Mouse (Mus musculus) CH12.LX (cell line): ENCODE data around the gene Ppp2r5d. TPM values are rescaled to one million over a fixed set of nuclear protein-coding genes. Genes with fewer than 3 reads are reported as not detected.
A peak's percentile ranks its signal among the peaks of the same experiment; 100 is the strongest.

Experiments
- DNase-seq: peaks from one replicate; pipeline ENCODE4 v3.0.0-alpha.2; 2013; ENCODE audit errors: extremely low read depth
- H3K27ac ChIP-seq: 2 replicates; pipeline ENCODE4 v1.5.1; 2012; ENCODE audit warnings: low read depth, mild to moderate bottlenecking, control low read depth, moderate library complexity; ENCODE audit not compliant: insufficient read depth
- H3K27me3 ChIP-seq: replicated peaks from 2 replicates; pipeline ENCODE3; 2012; ENCODE audit warnings: inconsistent platforms
- H3K36me3 ChIP-seq, 2 experiments: replicated peaks in 1 of 2; 2 replicates each; pipeline versions ENCODE3 to v1.6.1; 2012; ENCODE audit warnings: inconsistent platforms in 1 of 2, low read length in 1 of 2, mild to moderate bottlenecking in 1 of 2, mixed read lengths in 1 of 2, moderate library complexity in 1 of 2; ENCODE audit not compliant: control insufficient read depth in 1 of 2, insufficient read depth in 1 of 2
- H3K4me1 ChIP-seq, 2 experiments: 2 replicates each; pipeline ENCODE4 v1.6.1; 2012; ENCODE audit warnings: inconsistent platforms in 1 of 2, moderate library complexity in 1 of 2; ENCODE audit not compliant: insufficient read depth in 2 of 2, control insufficient read depth in 1 of 2
- H3K4me2 ChIP-seq: 2 replicates; pipeline ENCODE4 v1.6.1; 2012; ENCODE audit warnings: low read depth, mild to moderate bottlenecking, control low read depth; ENCODE audit not compliant: poor library complexity, insufficient read depth, severe bottlenecking
- H3K4me3 ChIP-seq, 3 experiments: fragments of 150-350 bp in 1 of 3; sonication (generic) in 1 of 3; replicated peaks in 1 of 3; 2 replicates each; pipeline versions ENCODE3 to v1.5.1; 2011 to 2012; ENCODE audit warnings: low read depth in 2 of 3, low read length in 2 of 3, mild to moderate bottlenecking in 2 of 3, moderate library complexity in 2 of 3, control low read depth in 1 of 3, improper control_type of control experiment in 1 of 3, inconsistent platforms in 1 of 3, mixed read lengths in 1 of 3; ENCODE audit not compliant: poor library complexity in 1 of 3
- H3K79me2 ChIP-seq: replicated peaks from 2 replicates; pipeline ENCODE4 v1.6.1; 2012; ENCODE audit warnings: mild to moderate bottlenecking, moderate library complexity; ENCODE audit not compliant: control insufficient read depth, poor library complexity, insufficient read depth, severe bottlenecking; ENCODE audit errors: extremely low read depth
- H3K9ac ChIP-seq: 2 replicates; pipeline ENCODE4 v1.6.1; 2012; ENCODE audit warnings: low read depth, mild to moderate bottlenecking, control low read depth, moderate library complexity; ENCODE audit not compliant: insufficient read depth
- H3K9me3 ChIP-seq: replicated peaks from 2 replicates; pipeline ENCODE3; 2012; ENCODE audit warnings: low read length, inconsistent platforms, mixed read lengths
- CHD1 ChIP-seq: IDR thresholded peaks from 2 replicates; pipeline ENCODE4 v1.6.1; 2012; ENCODE audit warnings: low read depth, low read length, improper control_type of control experiment, inconsistent platforms
- ELF1 ChIP-seq: IDR thresholded peaks from 2 replicates; pipeline ENCODE4 v1.6.1; 2014; ENCODE audit warnings: low read depth, mild to moderate bottlenecking, inconsistent platforms, low read length, improper control_type of control experiment
- GABPA ChIP-seq: IDR thresholded peaks from 2 replicates; pipeline ENCODE4 v1.6.1; 2012; ENCODE audit warnings: low read depth, low read length, improper control_type of control experiment, inconsistent platforms; ENCODE audit not compliant: insufficient replicate concordance
- KAT2A ChIP-seq: IDR thresholded peaks from 2 replicates; pipeline ENCODE4 v1.6.1; 2012; ENCODE audit warnings: low read length, improper control_type of control experiment, inconsistent platforms; ENCODE audit not compliant: insufficient replicate concordance
- MAFK ChIP-seq: IDR thresholded peaks from 2 replicates; pipeline ENCODE4 v1.6.1; 2011; ENCODE audit warnings: low read length, improper control_type of control experiment; ENCODE audit not compliant: insufficient replicate concordance
- NELFE ChIP-seq: IDR thresholded peaks from 2 replicates; pipeline ENCODE4 v1.6.1; 2011; ENCODE audit warnings: low read depth, low read length, improper control_type of control experiment
- NRF1 ChIP-seq: IDR thresholded peaks from 2 replicates; pipeline ENCODE4 v1.6.1; 2014; ENCODE audit warnings: low read depth, mild to moderate bottlenecking, inconsistent platforms, low read length, improper control_type of control experiment, moderate library complexity
- ZKSCAN1 ChIP-seq: IDR thresholded peaks from 2 replicates; pipeline ENCODE4 v1.6.1; 2012; ENCODE audit warnings: low read depth, inconsistent platforms, low read length, improper control_type of control experiment, borderline replicate concordance
- ZNF384 ChIP-seq: IDR thresholded peaks from 2 replicates; pipeline ENCODE4 v1.6.1; 2012; ENCODE audit warnings: low read depth, low read length, improper control_type of control experiment, inconsistent platforms
- dilution Hi-C: fragments of 300-500 bp; cut with MboI; formaldehyde crosslinking; loops from 2 replicates; pipeline ENCODE4 v1.14.3; 2020; ENCODE audit warnings: low sequenced_read_pairs; ENCODE audit not compliant: extremely low pct_unique_long_range_greater_than_20kb, extremely low pct_ligation_motif_present
- in situ Hi-C: fragments of 300-500 bp; cut with MboI; formaldehyde crosslinking; loops from 3 replicates; pipeline ENCODE4 v1.14.3; 2019; ENCODE audit warnings: low sequenced_read_pairs, low pct_ligation_motif_present, low pct_unique_long_range_greater_than_20kb, mixed read lengths
- polyA plus RNA-seq: library from polyadenylated mRNA; unstranded; fragments of >175 nt; gene quantifications from 2 replicates; pipeline ENCODE4 v1.2.1, GENCODE M21; 2012; ENCODE audit warnings: low read depth; ENCODE audit not compliant: insufficient read length
- total RNA-seq, 2 experiments: library from RNA; depleted of rRNA; stranded (reverse); fragments of 300-350 nt in 1 of 2; fragments of >200 nt in 1 of 2; gene quantifications; 2 replicates each; pipeline ENCODE4 v1.2.3; 2012 to 2014

Ppp2r5d gene
- total and polyA plus RNA-seq, 3 experiments: 56.2 to 75.4 (median 57.7) TPM

DNA sequence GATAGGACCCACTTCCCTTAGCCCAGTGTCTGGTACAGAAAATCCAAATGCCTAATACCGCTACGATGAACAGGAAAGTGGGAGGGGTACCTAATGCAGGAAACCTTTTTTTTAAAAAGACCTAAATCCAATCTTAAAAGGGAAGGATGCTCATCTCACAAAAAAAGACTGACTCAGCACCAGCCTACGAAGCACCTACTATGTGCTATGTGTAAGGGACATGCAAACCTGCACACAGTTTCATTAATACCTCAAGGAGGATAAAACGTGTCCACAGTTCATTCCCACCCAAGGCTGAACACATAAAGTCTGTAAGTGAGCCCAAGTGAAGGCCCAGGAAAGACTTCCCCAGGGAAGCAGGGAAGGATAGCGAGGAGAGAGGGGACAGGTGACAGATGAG is 2.4 kb downstream of the Ppp2r5d start:
- Histone ChIP-seq H3K4me3 (no peak overlapping the region), H3K27ac (no peak overlapping the region), H3K4me1 (peaks cover 11 to 31% of the 10 kb centered on the region in 2 experiments), H3K9me3 (no peaks in the 10 kb centered on the region), H3K4me2 (no peak overlapping the region), H3K9ac (no peak overlapping the region), H3K36me3 (peaks cover 8 to 48% of the 10 kb centered on the region in 2 experiments), H3K27me3 (no peaks in the 10 kb centered on the region), H3K79me2 (peaks cover 12% of the 10 kb centered on the region)
- TF ChIP-seq ZKSCAN1 (peak; percentile 68), GABPA (no peak)
- in situ Hi-C loops: no loop called here
- dilution Hi-C loops: no loop called here
- DNase-seq: no peak

- H3K27ac ChIP-seq: no peak overlapping the region
- H3K9me3 ChIP-seq: no peaks in the 10 kb centered on the region
- peaks cover 8 to 49% of the 10 kb centered on the region in 2 experiments for H3K36me3 ChIP-seq
- DNase-seq: no peak
- no peak overlapping the region for H3K9ac ChIP-seq
- H3K4me2 ChIP-seq: no peak overlapping the region
- H3K4me1 ChIP-seq: peaks cover 11 to 31% of the 10 kb centered on the region in 2 experiments
- H3K4me3 ChIP-seq: no peak overlapping the region
- in situ Hi-C loops (no loop called here), dilution Hi-C loops (no loop called here)
- TF ChIP-seq NRF1 (no peak), NELFE (no peak), ELF1 (no peak)
- H3K79me2 ChIP-seq: peaks cover 12% of the 10 kb centered on the region
- no peaks in the 10 kb centered on the region for H3K27me3 ChIP-seq
These were observed 2.8 kb downstream of the Ppp2r5d start for GRCm38 (mm10) chr17:46702100-46702499.

DNA sequence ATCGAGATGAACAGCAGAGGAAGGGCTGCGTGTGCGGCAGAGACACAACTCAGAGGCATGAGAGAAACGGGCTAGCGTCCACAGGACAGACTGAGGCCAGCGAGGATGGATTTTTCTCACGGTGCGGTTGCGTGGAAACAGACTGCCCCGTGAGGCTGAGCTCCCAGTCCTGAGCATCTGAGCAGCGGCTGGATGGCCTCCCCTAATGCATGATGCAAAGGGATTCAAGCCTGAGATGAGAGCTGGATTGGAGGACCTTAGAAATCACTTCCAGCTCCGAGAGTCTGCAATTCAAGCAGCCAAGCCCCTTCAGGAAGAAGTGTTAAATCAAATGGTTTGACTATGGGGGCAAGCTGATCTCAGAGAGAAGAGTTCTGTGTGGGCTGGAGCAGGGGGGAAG is 3.4 kb downstream of the Ppp2r5d start:
- in situ Hi-C loops (no loop called here), dilution Hi-C loops (no loop called here)
- H3K4me1 ChIP-seq: peaks cover 11 to 31% of the 10 kb centered on the region in 2 experiments

More for the DNA sequence above, 3.4 kb downstream of the Ppp2r5d start:
- no peaks in the 10 kb centered on the region for H3K27me3 ChIP-seq
- H3K36me3 ChIP-seq: peaks cover 8 to 51% of the 10 kb centered on the region in 2 experiments
- H3K4me2 ChIP-seq: no peak overlapping the region
- TF ChIP-seq KAT2A (no peak), CHD1 (no peak), ZNF384 (no peak), MAFK (no peak)
- TF ChIP-seq, all 38 proteins: peak for 0
- no peak for DNase-seq
- peaks cover 12% of the 10 kb centered on the region for H3K79me2 ChIP-seq
- no peak overlapping the region for H3K4me3 ChIP-seq
- H3K9ac ChIP-seq: no peak overlapping the region
- no peaks in the 10 kb centered on the region for H3K9me3 ChIP-seq
- no peak overlapping the region for H3K27ac ChIP-seq
